Mouse (Mus musculus): Measurements from ENCODE around the gene Ube2a. TPM values are rescaled to one million over a fixed set of nuclear protein-coding genes. Genes with fewer than 3 reads are reported as not detected.
A peak's percentile ranks its signal among the peaks of the same experiment; 100 is the strongest.

Ube2a gene
- total RNA-seq, 2 experiments from 2014 or later = 63.2 to 66.3 TPM

- no peak for DNase-seq
Observed at GRCm38 (mm10) chrX:36901655-36902054, 28.0 kb downstream of the Ube2a start.

GRCm38 (mm10) chrX:36902321-36903114, 28.8 kb downstream of the Ube2a start, which contains the start of gene Nkrf:
Gene Nkrf, minus strand, starts transcription at chrX:36902899.
- DNase-seq = peak; percentile 24 to 34

- peak; percentile 90 for DNase-seq
Observed at GRCm38 (mm10) chrX:36903115-36903768, 29.5 kb downstream of the Ube2a start.

- no peak for DNase-seq
Observed at GRCm38 (mm10) chrX:36906539-36906938, 32.8 kb downstream of the Ube2a start.

GRCm38 (mm10) chrX:36911343-36911742, 37.6 kb downstream of the Ube2a start:
- peak; percentile 53 to 69 for DNase-seq

- DNase-seq = no peak
Observed at GRCm38 (mm10) chrX:36917749-36918148, 44.0 kb downstream of the Ube2a start.

- no peak for DNase-seq
Observed at GRCm38 (mm10) chrX:36921346-36921745, 47.6 kb downstream of the Ube2a start.

GRCm38 (mm10) chrX:36928791-36929190, 55.1 kb downstream of the Ube2a start:
- DNase-seq = no peak

- DNase-seq = no peak
Observed at GRCm38 (mm10) chrX:36929694-36930093, 56.0 kb downstream of the Ube2a start.

GRCm38 (mm10) chrX:36930574-36930973, 56.9 kb downstream of the Ube2a start:
- DNase-seq = no peak

Other genes with a start within 250 kb of the Ube2a start
- 1 to 10 TPM; 5.1 to 8.2 TPM for gene Akap17b, start 228.5 kb upstream of the Ube2a start, total RNA-seq (2021)
- gene Slc25a43, start 130.2 kb upstream of the Ube2a start, total RNA-seq (2021) = 1 to 10 TPM; 1.1 to 2.2 TPM
- 100 to 1,000 TPM; 483 to 490 TPM for gene Slc25a5, start 78.2 kb upstream of the Ube2a start, total RNA-seq (2021)
- gene C330007P06Rik, start 211 bp downstream of the Ube2a start, total RNA-seq (2021) = 10 to 100 TPM; 50.3 to 51.5 TPM
- 10 to 100 TPM; 10.6 to 14.6 TPM for gene Nkrf, start 29.0 kb downstream of the Ube2a start, total RNA-seq (2021)
- 10 to 100 TPM; 20.7 to 24.4 TPM for gene Sept6, start 117.9 kb downstream of the Ube2a start, total RNA-seq (2021)
- gene Sowahd, start 174.9 kb downstream of the Ube2a start, total RNA-seq (2021) = 1 to 10 TPM in 1 of 2 experiments, under 1 TPM in 1; 0.46 to 1.2 TPM
- gene Rpl39, start 211.5 kb downstream of the Ube2a start, total RNA-seq (2021) = 100 to 1,000 TPM; 634 to 643 TPM
- gene Upf3b, start 236.4 kb downstream of the Ube2a start, total RNA-seq (2021) = 10 to 100 TPM; 12.2 to 14.6 TPM